Mouse (Mus musculus) liver, embryonic 11.5 days (tissue): ENCODE results near the gene Ccng1. TPM values are rescaled to one million over a fixed set of nuclear protein-coding genes. Genes with fewer than 3 reads are reported as not detected.
"Not testable (repeated sequence)": the region's sequence is repeated elsewhere in the genome, so short reads cannot be mapped to it uniquely, and the experiment has no call there.

Experiments
- ATAC-seq: fragments of 200-750 bp; cut with Nextera tagmentation; replicated peaks from 2 replicates; pipeline ENCODE4 v1.8.0; 2017; ENCODE audit warnings: moderate number of reproducible peaks, mild to moderate bottlenecking, moderate TSS enrichment, moderate library complexity; ENCODE audit not compliant: low FRiP score
- DNase-seq: peaks from one replicate; pipeline ENCODE4 v3.0.0-alpha.2; 2017; ENCODE audit warnings: low spot score
- H3K27ac ChIP-seq: fragments of 300-500 bp; sonication (generic); 2 replicates; pipeline ENCODE4 v1.5.1; 2014; ENCODE audit warnings: mild to moderate bottlenecking, low read depth, low read length, control low read depth
- H3K27me3 ChIP-seq: fragments of 300-500 bp; sonication (generic); replicated peaks from 2 replicates; pipeline ENCODE4 v1.6.1; 2014; ENCODE audit warnings: low read length, mixed read lengths; ENCODE audit not compliant: control insufficient read depth, insufficient read depth
- H3K36me3 ChIP-seq: fragments of 300-500 bp; sonication (generic); 2 replicates; pipeline ENCODE4 v1.6.1; 2014; ENCODE audit warnings: mild to moderate bottlenecking, low read length, moderate library complexity, mixed read lengths; ENCODE audit not compliant: control insufficient read depth, insufficient read depth
- H3K4me1 ChIP-seq: fragments of 300-500 bp; sonication (generic); replicated peaks from 2 replicates; pipeline ENCODE4 v1.6.1; 2014; ENCODE audit warnings: low read length, mixed read lengths; ENCODE audit not compliant: control insufficient read depth, insufficient read depth
- H3K4me2 ChIP-seq: fragments of 300-500 bp; sonication (generic); 2 replicates; pipeline ENCODE4 v1.6.1; 2014; ENCODE audit warnings: mild to moderate bottlenecking, control low read depth, moderate library complexity
- H3K4me3 ChIP-seq: fragments of 300-500 bp; sonication (generic); 2 replicates; pipeline ENCODE4 v1.5.1; 2014; ENCODE audit warnings: low read depth, low read length, control low read depth
- H3K9ac ChIP-seq: fragments of 300-500 bp; sonication (generic); 2 replicates; pipeline ENCODE4 v1.6.1; 2014; ENCODE audit warnings: low read depth, low read length, control low read depth
- H3K9me3 ChIP-seq: fragments of 300-500 bp; sonication (generic); 2 replicates; pipeline ENCODE4 v1.6.1; 2016; ENCODE audit warnings: low read length, inconsistent platforms, mixed read lengths; ENCODE audit not compliant: control insufficient read depth
- WGBS: fragments of 180-500 bp; shearing (Covaris S2); extraction: QIAGEN DNeasy Blood & Tissue Kit; methylation state at CpG from one replicate; pipeline ENCODE4 v1.1.7; 2014; 5-methylcytosine and 5-hydroxymethylcytosine counted together
- polyA plus RNA-seq: library from polyadenylated mRNA; unstranded; fragments of >200 nt; fragmentation: Nextera tagmentation; extraction: Ambion mirVana; gene quantifications from 2 replicates; pipeline ENCODE4 v1.2.1, GENCODE M21; 2014

The Ccng1 gene
- polyA plus RNA-seq, 1 experiment from 2014 or later = 50.2 TPM

GRCm38 (mm10) chr11:40737369-40737768 is 17.7 kb downstream of the Ccng1 start:
- WGBS = 94% methylated on average over 3 of the region's 3 CpGs
- H3K27me3 ChIP-seq = no peaks in the 10 kb centered on the region
- H3K36me3 ChIP-seq = peaks cover 26% of the 10 kb centered on the region
- H3K4me2 ChIP-seq = no peak overlapping the region
- DNase-seq (no peak), ATAC-seq (no peak)
- peaks cover 5% of the 10 kb centered on the region; the same call in 1 of the 2 replicates for H3K4me1 ChIP-seq
- no peak overlapping the region for H3K9ac ChIP-seq
- H3K9me3 ChIP-seq = no peaks in the 10 kb centered on the region
- no peak overlapping the region for H3K27ac ChIP-seq
- no peak overlapping the region for H3K4me3 ChIP-seq

GRCm38 (mm10) chr11:40734251-40734752 is 20.8 kb downstream of the Ccng1 start:
- peak overlapping the region; percentile 81 for H3K4me2 ChIP-seq
- H3K4me3 ChIP-seq = peak overlapping the region; percentile 97
- peaks cover 20% of the 10 kb centered on the region for H3K36me3 ChIP-seq
- no peaks in the 10 kb centered on the region for H3K9me3 ChIP-seq
- H3K27ac ChIP-seq = peak overlapping the region; percentile 83
- peak overlapping the region; percentile 97 for H3K9ac ChIP-seq
- ATAC-seq (no peak), DNase-seq (no peak)
- WGBS = 2% methylated on average over 11 of the region's 11 CpGs
- H3K27me3 ChIP-seq = no peaks in the 10 kb centered on the region
- peaks cover 14% of the 10 kb centered on the region for H3K4me1 ChIP-seq

- DNase-seq (peak; percentile 83), ATAC-seq (peak; percentile 96)
- peak within 1 kb of the TSS; percentile 97 for H3K4me3 ChIP-seq
- H3K4me2 ChIP-seq = peak within 1 kb of the TSS; percentile 81
- peaks cover 19% of the 10 kb centered on the region for H3K36me3 ChIP-seq
- H3K27ac ChIP-seq = peak within 1 kb of the TSS; percentile 83
- no peaks in the 10 kb centered on the region for H3K27me3 ChIP-seq
- WGBS = under 1% methylated on average over 52 of the region's 52 CpGs
- no peaks in the 10 kb centered on the region for H3K9me3 ChIP-seq
- peak within 1 kb of the TSS; percentile 97 for H3K9ac ChIP-seq
- H3K4me1 ChIP-seq = peaks cover 14% of the 10 kb centered on the region
Measured at GRCm38 (mm10) chr11:40733339-40734174, 21.6 kb downstream of the Ccng1 start, which contains the start of the genes Hmmr and Nudcd2. Gene Hmmr (minus strand): TSS chr11:40733422. Gene Nudcd2 (plus strand): TSS chr11:40733667.

GRCm38 (mm10) chr11:40732997-40733338 is 22.1 kb downstream of the Ccng1 start:
- under 1% methylated on average over 14 of the region's 14 CpGs for WGBS
- 0 out of 2 replicates have a peak overlapping the region, but pooled peaks have one; percentile 62 for H3K27ac ChIP-seq
- DNase-seq (no peak), ATAC-seq (peak; percentile 68)
- H3K4me2 ChIP-seq = peak overlapping the region; percentile 76
- H3K4me3 ChIP-seq = peak overlapping the region; percentile 97
- H3K9me3 ChIP-seq = no peaks in the 10 kb centered on the region
- H3K36me3 ChIP-seq = peaks cover 18% of the 10 kb centered on the region
- H3K27me3 ChIP-seq = no peaks in the 10 kb centered on the region
- H3K9ac ChIP-seq = peak overlapping the region; percentile 78
- peaks cover 14% of the 10 kb centered on the region for H3K4me1 ChIP-seq

- Histone ChIP-seq H3K4me1 (no peaks in the 10 kb centered on the region), H3K9ac (no peak overlapping the region), H3K4me3 (no peak overlapping the region), H3K9me3 (no peaks in the 10 kb centered on the region), H3K27me3 (no peaks in the 10 kb centered on the region), H3K27ac (no peak overlapping the region), H3K4me2 (no peak overlapping the region), H3K36me3 (peaks cover 73% of the 10 kb centered on the region)
- ATAC-seq = no peak
- DNase-seq = no peak
Measured at GRCm38 (mm10) chr11:40718324-40718723, 36.8 kb downstream of the Ccng1 start.

GRCm38 (mm10) chr11:40715524-40715923 is 39.6 kb downstream of the Ccng1 start:
- H3K4me1 ChIP-seq = no peaks in the 10 kb centered on the region
- no peaks in the 10 kb centered on the region for H3K9me3 ChIP-seq
- no peak overlapping the region for H3K9ac ChIP-seq
- no peak overlapping the region for H3K4me3 ChIP-seq
- 94% methylated on average over 5 of the region's 5 CpGs for WGBS
- peaks cover 74% of the 10 kb centered on the region for H3K36me3 ChIP-seq
- ATAC-seq (no peak), DNase-seq (no peak)
- no peak overlapping the region for H3K4me2 ChIP-seq
- H3K27me3 ChIP-seq = no peaks in the 10 kb centered on the region
- H3K27ac ChIP-seq = no peak overlapping the region

- no peaks in the 10 kb centered on the region for H3K27me3 ChIP-seq
- H3K9me3 ChIP-seq = no peaks in the 10 kb centered on the region
- H3K4me1 ChIP-seq = no peaks in the 10 kb centered on the region
- no peak overlapping the region for H3K9ac ChIP-seq
- 92% methylated on average over 8 of the region's 8 CpGs for WGBS
- no peak overlapping the region for H3K4me2 ChIP-seq
- H3K27ac ChIP-seq = no peak overlapping the region
- H3K36me3 ChIP-seq = peaks cover 76% of the 10 kb centered on the region
- no peak for ATAC-seq
- H3K4me3 ChIP-seq = no peak overlapping the region
- DNase-seq = no peak
Measured at GRCm38 (mm10) chr11:40713858-40714257, 41.3 kb downstream of the Ccng1 start.

- not testable (repeated sequence) for H3K27me3 ChIP-seq, DNase-seq, H3K4me3 ChIP-seq, ATAC-seq, H3K9me3 ChIP-seq, H3K27ac ChIP-seq, H3K9ac ChIP-seq, H3K4me2 ChIP-seq, H3K4me1 ChIP-seq
- 84% methylated on average over 6 of the region's 6 CpGs for WGBS
- H3K36me3 ChIP-seq = peaks cover 71% of the 10 kb centered on the region
Measured at GRCm38 (mm10) chr11:40709899-40710298, 45.2 kb downstream of the Ccng1 start.
